Mouse (Mus musculus) limb, embryonic 13.5 days (tissue): ENCODE results near the gene Ccdc162. TPM values are rescaled to one million over a fixed set of nuclear protein-coding genes. Genes with fewer than 3 reads are reported as not detected.
A peak's percentile ranks its signal among the peaks of the same experiment; 100 is the strongest.
"Not testable (repeated sequence)": the region's sequence is repeated elsewhere in the genome, so short reads cannot be mapped to it uniquely, and the experiment has no call there.

Experiments used
- ATAC-seq: fragments of 200-750 bp; cut with Nextera tagmentation; 2 replicates; pipeline ENCODE4 v1.8.0; 2017; ENCODE audit warnings: low read depth, moderate number of reproducible peaks, moderate TSS enrichment; ENCODE audit not compliant: low FRiP score
- H3K27ac ChIP-seq: fragments of 300-500 bp; sonication (generic); 2 replicates; pipeline ENCODE4 v1.5.1; 2015; ENCODE audit warnings: inconsistent platforms, mild to moderate bottlenecking, moderate library complexity
- H3K27me3 ChIP-seq: fragments of 300-500 bp; sonication (generic); 2 replicates; pipeline ENCODE4 v1.6.1; 2015; ENCODE audit warnings: mild to moderate bottlenecking, inconsistent platforms
- H3K36me3 ChIP-seq: fragments of 300-500 bp; sonication (generic); 2 replicates; pipeline ENCODE4 v1.6.1; 2015; ENCODE audit warnings: inconsistent platforms, mild to moderate bottlenecking, moderate library complexity
- H3K4me1 ChIP-seq: fragments of 300-500 bp; sonication (generic); 2 replicates; pipeline ENCODE4 v1.6.1; 2015; ENCODE audit warnings: inconsistent platforms
- H3K4me2 ChIP-seq: fragments of 300-500 bp; sonication (generic); replicated peaks from 2 replicates; pipeline ENCODE4 v1.6.1; 2015; ENCODE audit warnings: inconsistent platforms, mild to moderate bottlenecking, moderate library complexity
- H3K4me3 ChIP-seq: fragments of 300-500 bp; sonication (generic); 2 replicates; pipeline ENCODE4 v1.5.1; 2015; ENCODE audit warnings: moderate library complexity, mild to moderate bottlenecking, inconsistent platforms
- H3K9ac ChIP-seq: fragments of 300-500 bp; sonication (generic); 2 replicates; pipeline ENCODE4 v1.6.1; 2015; ENCODE audit warnings: mild to moderate bottlenecking, inconsistent platforms
- H3K9me3 ChIP-seq: fragments of 300-500 bp; sonication (generic); 2 replicates; pipeline ENCODE4 v1.6.1; 2016; ENCODE audit warnings: inconsistent platforms
- WGBS: fragments of 180-500 bp; shearing (Covaris S2); methylation state at CpG from one replicate; pipeline ENCODE4 v1.1.7; 2015; 5-methylcytosine and 5-hydroxymethylcytosine counted together
- polyA plus RNA-seq: library from polyadenylated mRNA; unstranded; fragments of >200 nt; fragmentation: Nextera tagmentation; extraction: Ambion mirVana; gene quantifications from 2 replicates; pipeline ENCODE4 v1.2.1, GENCODE M21; 2015

The Ccdc162 gene
- polyA plus RNA-seq, 1 experiment from 2014 or later: 1.4 TPM

DNA sequence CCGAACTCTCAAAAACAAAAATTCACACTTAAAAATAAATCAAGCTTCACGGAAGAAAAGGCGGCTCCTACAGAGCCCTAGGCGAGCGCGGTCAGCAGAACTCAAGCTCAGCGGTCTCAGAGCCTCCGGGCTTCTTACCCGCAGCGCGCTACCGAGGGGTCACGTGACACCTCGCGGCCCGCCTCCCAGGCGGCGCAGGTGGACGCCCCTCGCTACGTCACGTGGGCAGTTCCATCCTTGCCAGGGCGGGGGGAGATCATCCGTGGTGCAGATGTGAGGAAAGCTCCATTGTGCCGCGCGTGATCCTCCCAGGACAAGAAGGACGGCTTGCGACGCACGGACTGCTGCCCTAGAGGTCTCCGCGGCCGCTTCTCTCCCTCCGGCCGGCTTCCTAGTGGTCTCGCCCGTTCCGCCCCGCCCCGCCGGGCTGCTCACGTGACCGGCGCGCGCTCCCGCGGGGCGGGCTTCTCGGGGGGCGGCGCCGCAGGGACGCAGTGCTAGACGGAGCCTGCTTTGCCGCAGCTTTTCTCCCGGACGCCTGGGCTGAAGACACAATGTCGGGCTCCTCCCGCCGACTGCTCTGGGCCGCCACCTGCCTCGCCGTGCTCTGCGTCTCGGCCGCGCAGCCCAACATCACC is 197.3 kb downstream of the Ccdc162 start, which contains the start of gene Cd164:
TSS of gene Cd164 (plus strand) at position 434 of the 638 bp plus-strand sequence.
- under 1% methylated on average over 67 of the region's 69 CpGs for WGBS
- Histone ChIP-seq H3K36me3 (peaks cover 11% of the 10 kb centered on the region; the same call in 1 of the 2 replicates), H3K4me3 (peak within 1 kb of the TSS; percentile 93), H3K27ac (peak within 1 kb of the TSS; percentile 94), H3K4me1 (peaks cover 25% of the 10 kb centered on the region), H3K27me3 (no peaks in the 10 kb centered on the region), H3K4me2 (peak within 1 kb of the TSS; percentile 82), H3K9me3 (no peaks in the 10 kb centered on the region), H3K9ac (peak within 1 kb of the TSS; percentile 93)
- peak; percentile 94 for ATAC-seq

DNA sequence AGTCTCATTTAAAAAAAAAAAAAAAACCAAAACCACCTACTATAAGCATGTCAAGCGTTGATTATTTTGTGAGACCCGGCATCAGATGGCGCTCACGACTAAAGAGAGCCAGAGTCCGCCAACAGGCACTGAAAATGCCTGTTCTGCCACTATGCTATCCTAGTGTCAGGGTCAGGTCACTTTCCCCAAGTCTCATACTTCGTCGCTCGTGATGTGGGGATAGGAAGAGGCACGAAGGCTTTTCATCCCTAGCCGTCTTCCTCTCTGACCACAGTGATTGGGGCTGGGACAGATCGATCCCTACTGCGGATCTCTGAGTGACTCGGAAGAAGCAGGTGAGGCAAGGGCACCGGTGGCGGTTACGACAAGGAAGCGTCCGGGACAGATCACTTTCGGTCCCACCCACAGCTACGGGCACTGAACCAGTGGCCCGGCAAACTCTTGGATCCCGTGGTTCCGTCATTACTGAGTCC is 197.9 kb downstream of the Ccdc162 start:
- WGBS: under 1% methylated on average over 23 of the region's 23 CpGs
- Histone ChIP-seq H3K4me3 (peak overlapping the region; percentile 93), H3K27ac (peak overlapping the region; percentile 94)

DNA sequence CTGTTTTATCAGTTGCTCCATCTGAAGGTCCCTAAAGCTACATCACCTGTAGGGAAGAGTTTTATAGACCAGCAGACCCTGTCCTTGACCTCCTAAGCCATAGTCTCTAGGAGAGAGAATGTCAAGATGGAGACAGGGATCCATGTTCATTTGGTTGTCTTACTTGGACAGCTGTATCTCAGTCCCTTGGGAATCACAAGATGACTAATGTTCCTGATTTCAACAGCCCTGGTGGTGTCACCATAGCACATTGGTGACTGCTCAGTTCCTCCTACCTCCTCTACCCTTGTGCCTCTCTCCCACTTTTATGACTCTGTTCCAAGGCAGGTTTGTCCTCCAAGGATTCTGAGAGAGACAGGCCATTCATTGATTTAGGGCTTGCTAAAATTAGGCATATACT is 201.5 kb downstream of the Ccdc162 start:
- H3K36me3 ChIP-seq: no peaks in the 10 kb centered on the region
- H3K9me3 ChIP-seq: no peaks in the 10 kb centered on the region
- ATAC-seq: no peak

More for the DNA sequence above, 197.9 kb downstream of the Ccdc162 start:
- no peaks in the 10 kb centered on the region for H3K27me3 ChIP-seq
- peaks cover 6% of the 10 kb centered on the region; the same call in 1 of the 2 replicates for H3K36me3 ChIP-seq
- H3K9ac ChIP-seq: peak overlapping the region; percentile 93
- H3K4me2 ChIP-seq: peak overlapping the region; percentile 82
- no peaks in the 10 kb centered on the region for H3K9me3 ChIP-seq
- peak; percentile 55 for ATAC-seq
- H3K4me1 ChIP-seq: peaks cover 25% of the 10 kb centered on the region

DNA sequence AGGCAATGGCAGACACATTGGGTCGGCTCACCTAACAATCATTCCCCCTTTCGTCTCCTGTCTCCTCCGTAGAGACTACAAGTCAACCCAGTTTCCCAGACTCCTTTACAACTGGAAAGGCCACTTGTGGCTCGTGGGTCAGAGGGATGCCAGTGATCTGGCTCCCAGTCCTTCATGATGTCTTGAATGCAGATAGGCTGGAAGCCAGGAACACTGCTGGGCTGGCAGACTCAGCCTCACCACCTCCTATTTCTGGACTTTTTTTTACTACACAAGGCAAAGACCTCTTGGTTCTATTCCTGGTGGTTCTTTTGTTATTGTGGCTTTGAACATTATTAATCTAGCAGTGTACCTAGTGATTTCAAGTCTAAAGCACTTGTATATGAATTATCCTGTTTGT is 202.1 kb downstream of the Ccdc162 start:
- H3K4me2 ChIP-seq: no peak overlapping the region
- 72% methylated on average over 4 of the region's 4 CpGs for whole genome bisulfite sequencing
- no peaks in the 10 kb centered on the region for H3K27me3 ChIP-seq
- no peaks in the 10 kb centered on the region for H3K9me3 ChIP-seq
- H3K4me3 ChIP-seq: no peak overlapping the region
- no peaks in the 10 kb centered on the region for H3K36me3 ChIP-seq
- no peaks in the 10 kb centered on the region for H3K4me1 ChIP-seq
- H3K9ac ChIP-seq: no peak overlapping the region
- no peak overlapping the region for H3K27ac ChIP-seq
- no peak for ATAC-seq

More for the DNA sequence above, 201.5 kb downstream of the Ccdc162 start:
- H3K27ac ChIP-seq: no peak overlapping the region
- H3K9ac ChIP-seq: no peak overlapping the region
- no peak overlapping the region for H3K4me3 ChIP-seq
- no peaks in the 10 kb centered on the region for H3K4me1 ChIP-seq
- no peak overlapping the region for H3K4me2 ChIP-seq
- no peaks in the 10 kb centered on the region for H3K27me3 ChIP-seq

DNA sequence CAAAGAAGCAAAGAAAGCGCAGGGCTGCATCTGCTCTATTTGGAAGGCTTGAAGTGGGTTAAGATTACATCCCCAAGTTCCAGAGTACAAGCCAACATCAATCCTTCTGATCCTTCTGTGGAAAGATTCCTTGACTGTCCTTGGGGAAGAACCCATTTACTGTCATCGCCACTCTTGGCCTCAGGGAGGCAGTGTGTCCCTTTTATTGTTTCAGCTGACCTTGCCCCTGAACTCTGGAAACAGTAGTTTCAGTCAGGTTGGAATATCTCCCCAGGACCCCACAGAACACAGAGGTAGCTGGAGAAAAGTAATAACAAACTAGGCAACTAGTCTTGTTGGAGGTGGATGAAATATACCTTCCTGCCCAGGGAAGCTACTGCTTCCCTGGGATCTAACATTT is 207.3 kb downstream of the Ccdc162 start:
- no peak overlapping the region for H3K4me3 ChIP-seq
- H3K9ac ChIP-seq: no peak overlapping the region
- no peaks in the 10 kb centered on the region for H3K9me3 ChIP-seq
- H3K27ac ChIP-seq: no peak overlapping the region
- no peaks in the 10 kb centered on the region for H3K27me3 ChIP-seq
- no peaks in the 10 kb centered on the region for H3K4me1 ChIP-seq
- no peak for ATAC-seq
- 36% methylated on average over 2 of the region's 2 CpGs for WGBS
- no peaks in the 10 kb centered on the region for H3K36me3 ChIP-seq
- H3K4me2 ChIP-seq: no peak overlapping the region

DNA sequence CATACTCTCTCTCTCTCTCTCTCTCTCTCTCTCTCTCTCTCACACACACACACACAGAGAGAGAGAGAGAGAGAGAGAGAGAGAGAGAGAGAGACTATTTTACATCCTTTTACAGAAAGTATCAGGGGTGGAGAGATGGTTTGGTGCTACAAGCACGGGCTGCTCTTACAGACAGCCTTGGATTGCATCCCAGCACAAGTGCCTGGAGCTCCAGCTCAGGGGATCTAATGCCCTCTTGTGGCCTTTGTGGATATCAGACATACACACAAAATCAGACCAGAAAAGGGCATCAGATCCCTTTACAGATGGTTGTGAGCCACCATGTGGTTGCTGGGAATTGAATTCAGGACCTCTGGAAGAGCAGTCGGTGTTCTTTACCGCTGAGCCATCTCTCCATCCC is 211.0 kb downstream of the Ccdc162 start:
- H3K4me2 ChIP-seq, H3K27me3 ChIP-seq, ATAC-seq, H3K4me3 ChIP-seq, H3K9me3 ChIP-seq, H3K9ac ChIP-seq, H3K4me1 ChIP-seq, H3K27ac ChIP-seq, H3K36me3 ChIP-seq: not testable (repeated sequence)
- WGBS: 2% methylated on average over 3 of the region's 3 CpGs

DNA sequence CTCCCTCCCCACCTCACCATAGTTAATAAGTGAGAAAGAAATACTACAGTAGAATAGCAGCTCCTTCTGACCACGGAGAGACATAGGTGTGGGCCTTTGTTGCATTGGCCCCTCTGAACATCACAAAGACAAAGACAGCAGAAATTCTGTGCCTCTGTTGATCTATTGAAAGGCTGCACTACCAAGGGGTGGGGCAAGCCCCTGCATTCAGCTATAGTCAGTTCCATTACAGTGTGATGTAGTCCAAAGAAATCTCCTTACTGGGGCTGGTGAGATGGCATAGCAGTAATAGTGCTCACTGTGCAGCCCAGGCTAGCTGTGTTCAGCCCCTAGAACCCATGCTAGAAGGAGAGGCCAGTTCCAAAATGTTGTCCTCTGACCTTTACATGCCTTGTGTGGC is 211.4 kb downstream of the Ccdc162 start:
- no peak for ATAC-seq
- no peak overlapping the region for H3K4me2 ChIP-seq
- H3K9ac ChIP-seq: no peak overlapping the region
- H3K9me3 ChIP-seq: no peaks in the 10 kb centered on the region
- WGBS: 83% methylated on average over 1 of the region's 1 CpGs
- H3K4me3 ChIP-seq: no peak overlapping the region
- no peak overlapping the region for H3K27ac ChIP-seq
- no peaks in the 10 kb centered on the region for H3K36me3 ChIP-seq
- no peaks in the 10 kb centered on the region for H3K27me3 ChIP-seq
- no peaks in the 10 kb centered on the region for H3K4me1 ChIP-seq

DNA sequence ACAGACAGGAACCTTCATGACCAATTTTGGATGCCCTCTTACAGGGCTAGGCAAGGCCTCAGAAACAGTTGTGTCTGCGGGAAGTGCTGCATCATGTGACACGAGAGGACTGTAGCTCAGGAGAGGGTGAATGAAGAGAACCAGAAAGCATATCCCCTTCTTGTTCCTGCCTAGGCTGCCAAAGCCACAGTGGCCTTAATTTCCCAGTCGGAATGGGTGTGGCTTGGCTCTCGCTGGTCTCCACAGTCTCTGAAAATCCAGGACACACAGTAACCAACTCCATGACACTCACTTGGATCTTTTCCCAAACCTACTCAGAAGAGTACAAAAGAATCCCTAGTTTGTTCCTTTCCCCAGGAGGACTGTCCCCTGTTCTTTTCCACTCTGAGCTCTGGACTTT is 215.5 kb downstream of the Ccdc162 start:
- no peak for ATAC-seq
- Histone ChIP-seq H3K36me3 (no peaks in the 10 kb centered on the region), H3K9me3 (no peaks in the 10 kb centered on the region), H3K9ac (no peak overlapping the region), H3K4me3 (no peak overlapping the region), H3K27me3 (no peaks in the 10 kb centered on the region), H3K4me1 (no peaks in the 10 kb centered on the region), H3K4me2 (no peak overlapping the region), H3K27ac (no peak overlapping the region)
- WGBS: 52% methylated on average over 4 of the region's 4 CpGs

DNA sequence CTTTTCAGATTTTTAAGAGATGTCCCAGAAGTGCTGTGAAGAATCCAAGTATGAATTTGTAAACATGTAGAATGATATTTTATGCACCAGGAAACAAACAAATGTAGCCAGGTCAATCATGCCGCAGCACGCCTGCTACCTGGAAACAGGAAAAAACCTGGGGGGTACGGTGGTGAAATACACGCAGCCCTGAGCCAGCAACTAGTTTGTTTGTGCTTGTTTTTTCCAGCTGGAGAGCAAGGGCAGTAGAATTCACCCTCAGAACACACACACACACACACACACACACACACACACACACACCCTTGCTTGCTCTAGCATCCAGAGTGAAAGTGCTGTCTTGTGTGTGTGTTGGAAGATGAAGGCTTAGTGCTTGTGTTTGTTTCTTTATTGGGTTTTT is 225.3 kb downstream of the Ccdc162 start:
- no peak overlapping the region for H3K27ac ChIP-seq
- H3K4me3 ChIP-seq: no peak overlapping the region
- ATAC-seq: no peak
- 44% methylated on average over 4 of the region's 4 CpGs for WGBS
- H3K4me1 ChIP-seq: peaks cover 22% of the 10 kb centered on the region
- peaks cover 24% of the 10 kb centered on the region for H3K36me3 ChIP-seq
- no peaks in the 10 kb centered on the region for H3K9me3 ChIP-seq
- peak overlapping the region; percentile 99 for H3K4me2 ChIP-seq
- H3K9ac ChIP-seq: no peak overlapping the region
- H3K27me3 ChIP-seq: no peaks in the 10 kb centered on the region

DNA sequence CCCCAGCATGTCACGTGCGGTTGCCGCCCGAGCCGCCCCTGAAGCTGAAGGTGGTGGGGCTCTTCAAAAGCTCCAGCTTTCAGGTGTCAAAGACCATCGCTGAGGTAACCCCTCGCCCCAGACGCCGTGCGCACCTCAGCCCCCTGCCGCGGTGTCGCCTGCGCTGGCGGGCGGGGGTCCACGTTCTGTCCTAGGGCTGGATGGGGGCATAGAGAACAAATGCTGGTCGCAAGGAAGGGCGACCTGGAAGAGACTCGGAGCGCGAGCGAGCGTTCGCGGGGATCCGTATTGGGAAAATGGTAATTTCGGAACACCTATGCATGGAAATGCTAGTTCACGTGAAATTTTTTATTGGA is 225.9 kb downstream of the Ccdc162 start:
- H3K9ac ChIP-seq: peak overlapping the region; percentile 80
- under 1% methylated on average over 29 of the region's 29 CpGs for WGBS
- peaks cover 22% of the 10 kb centered on the region for H3K4me1 ChIP-seq
- H3K27ac ChIP-seq: no peak overlapping the region
- no peaks in the 10 kb centered on the region for H3K27me3 ChIP-seq
- peak overlapping the region; percentile 99 for H3K4me2 ChIP-seq
- peaks cover 30% of the 10 kb centered on the region for H3K36me3 ChIP-seq
- H3K9me3 ChIP-seq: no peaks in the 10 kb centered on the region
- H3K4me3 ChIP-seq: peak overlapping the region; percentile 66
- peak; percentile 74 for ATAC-seq

DNA sequence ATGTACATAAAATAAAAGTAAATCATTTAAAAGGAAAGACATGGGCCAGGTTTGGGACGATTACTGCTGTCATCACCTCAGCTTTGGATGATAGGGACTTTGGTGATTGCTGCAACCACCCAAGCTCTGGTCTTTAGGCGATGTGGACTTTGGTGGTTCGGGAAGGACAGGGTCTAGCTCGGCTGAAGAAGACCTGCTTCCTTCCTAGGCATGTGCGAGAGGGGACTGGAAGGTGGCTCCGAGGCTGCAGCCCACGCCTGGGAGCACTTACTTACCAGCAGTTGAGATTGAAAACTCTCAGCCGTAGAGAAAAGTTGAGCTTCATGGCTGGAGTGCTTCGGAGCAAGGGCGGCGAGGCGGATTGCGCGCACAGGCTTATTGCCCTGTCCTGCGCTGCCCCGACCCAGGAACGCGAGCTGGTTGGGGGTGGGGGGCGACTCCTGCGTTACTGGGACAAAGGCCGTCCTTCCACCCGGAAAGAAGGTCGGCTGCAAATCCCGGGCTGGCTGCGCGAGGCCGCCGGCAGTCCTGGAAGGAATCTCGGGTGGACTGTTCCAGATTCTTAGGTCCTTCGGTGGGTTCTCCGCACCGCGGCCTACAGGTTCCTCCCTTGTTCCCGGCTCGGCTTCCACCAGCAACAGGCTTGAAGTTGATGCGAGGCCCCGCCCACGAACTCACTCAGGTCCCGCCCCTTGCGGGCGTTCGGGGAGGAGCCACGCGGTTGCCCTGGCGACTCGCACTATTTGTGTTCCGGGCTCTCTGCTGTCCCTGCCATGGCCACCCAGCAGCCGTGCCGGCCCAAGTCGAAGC is 226.5 kb downstream of the Ccdc162 start, which contains the start of the genes Smpd2 and Ppil6:
TSS of gene Smpd2 (minus strand) at position 662 of the 810 bp plus-strand sequence.
TSS of gene Ppil6 (plus strand) at position 732 of the 810 bp plus-strand sequence.
- peak; percentile 94 for ATAC-seq
- Histone ChIP-seq H3K4me1 (peaks cover 22% of the 10 kb centered on the region), H3K36me3 (peaks cover 36% of the 10 kb centered on the region), H3K27ac (peak within 1 kb of the TSS; percentile 70; the same call in 1 of the 2 replicates), H3K4me2 (peak within 1 kb of the TSS; percentile 99), H3K9ac (peak within 1 kb of the TSS; percentile 80), H3K9me3 (no peaks in the 10 kb centered on the region), H3K4me3 (peak within 1 kb of the TSS; percentile 66), H3K27me3 (no peaks in the 10 kb centered on the region)
- under 1% methylated on average over 50 of the region's 50 CpGs for WGBS

DNA sequence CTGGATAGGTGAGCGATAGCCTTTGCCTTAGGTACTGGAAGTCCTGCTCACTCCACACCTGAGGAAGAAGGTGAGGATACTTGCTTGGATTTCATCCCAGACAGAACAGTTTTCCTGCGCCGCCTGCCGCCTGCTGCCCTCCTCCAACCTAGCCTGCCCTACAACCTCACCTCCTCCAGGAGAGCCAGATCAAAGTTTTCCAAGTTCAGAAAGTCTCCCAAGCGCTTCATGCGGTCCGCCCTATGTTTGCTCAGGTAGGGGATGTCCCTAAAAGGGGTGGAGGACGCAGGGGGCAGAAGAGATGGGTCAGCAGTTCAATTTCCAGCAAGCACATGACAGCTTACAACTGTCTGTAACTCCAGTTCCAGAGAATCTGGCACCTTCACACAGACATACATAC is 227.1 kb downstream of the Ccdc162 start:
- Histone ChIP-seq H3K27ac (no peak overlapping the region), H3K4me1 (peaks cover 22% of the 10 kb centered on the region), H3K4me2 (peak overlapping the region; percentile 99), H3K9me3 (no peaks in the 10 kb centered on the region), H3K9ac (peak overlapping the region; percentile 80), H3K36me3 (peaks cover 42% of the 10 kb centered on the region), H3K27me3 (no peaks in the 10 kb centered on the region), H3K4me3 (peak overlapping the region; percentile 66)
- ATAC-seq: no peak
- WGBS: 27% methylated on average over 8 of the region's 8 CpGs
